Mouse (Mus musculus): ENCODE data around the gene Sptb.

- TF ChIP-seq USF1 (IDR thresholded peaks at IDR 0.05; ENCODE audit: low read depth) (no peak), POLR2A (IDR thresholded peaks at IDR 0.05; ENCODE audit: insufficient read length, low read depth) (no peak), MAX (IDR thresholded peaks at IDR 0.05; ENCODE audit: low read depth) (no peak), TCF12 (IDR thresholded peaks at IDR 0.05; ENCODE audit: insufficient read depth, poor library complexity, severe bottlenecking) (no peak), E2F4 (IDR thresholded peaks at IDR 0.05; ENCODE audit: insufficient read depth) (no peak), MYOG (IDR thresholded peaks at IDR 0.05; ENCODE audit: control insufficient read depth in 1 of 3, insufficient read depth in 1 of 3, insufficient read length in 2 of 3, low read depth in 2 of 3) (no peak)
Measured at GRCm38 (mm10) chr12:76615580-76615937, 94.8 kb downstream of the Sptb start.
